Mouse (Mus musculus): ENCODE results near the gene Gimap3.

The Gimap3 gene

GRCm38 (mm10) chr6:48770696-48771095 is at the start of gene Gimap3:
TSS of gene Gimap3 (minus strand) at chr6:48770851.
- DNase-seq (ENCODE audit: low read depth, low spot score) = no peak

- DNase-seq (ENCODE audit: low read depth, low spot score) = peak; percentile 82
Observed at GRCm38 (mm10) chr6:48817815-48818214, 47.2 kb upstream of the Gimap3 start.

GRCm38 (mm10) chr6:48815013-48815412 is 44.4 kb upstream of the Gimap3 start:
- DNase-seq (ENCODE audit: low read depth, low spot score) = peak; percentile 27

- peak; percentile 5 for DNase-seq (ENCODE audit: low read depth, low spot score)
Observed at GRCm38 (mm10) chr6:48809494-48810219, 39.0 kb upstream of the Gimap3 start.

GRCm38 (mm10) chr6:48806746-48807145 is 36.1 kb upstream of the Gimap3 start:
- no peak for DNase-seq (ENCODE audit: low read depth, low spot score)

GRCm38 (mm10) chr6:48804346-48804745 is 33.7 kb upstream of the Gimap3 start:
- DNase-seq (ENCODE audit: low read depth, low spot score) = no peak

GRCm38 (mm10) chr6:48803406-48804051 is 32.9 kb upstream of the Gimap3 start:
- DNase-seq (ENCODE audit: low read depth, low spot score) = no peak

GRCm38 (mm10) chr6:48801897-48802296 is 31.2 kb upstream of the Gimap3 start:
- DNase-seq (ENCODE audit: low read depth, low spot score) = no peak

- DNase-seq (ENCODE audit: low read depth, low spot score) = no peak
Observed at GRCm38 (mm10) chr6:48787867-48788266, 17.2 kb upstream of the Gimap3 start.

- no peak for DNase-seq (ENCODE audit: low read depth, low spot score)
Observed at GRCm38 (mm10) chr6:48785601-48786000, 14.9 kb upstream of the Gimap3 start.

- DNase-seq (ENCODE audit: low read depth, low spot score) = no peak
Observed at GRCm38 (mm10) chr6:48785189-48785588, 14.5 kb upstream of the Gimap3 start.

- no peak for DNase-seq (ENCODE audit: low read depth, low spot score)
Observed at GRCm38 (mm10) chr6:48784406-48784805, 13.8 kb upstream of the Gimap3 start.

- peak; percentile 90 for DNase-seq (ENCODE audit: low read depth, low spot score)
Observed at GRCm38 (mm10) chr6:48772030-48772429, 1.4 kb upstream of the Gimap3 start.

GRCm38 (mm10) chr6:48768933-48769332 is 1.7 kb downstream of the Gimap3 start:
- DNase-seq (ENCODE audit: low read depth, low spot score) = no peak

- peak; percentile 18 for DNase-seq (ENCODE audit: low read depth, low spot score)
Observed at GRCm38 (mm10) chr6:48768178-48768869, 2.3 kb downstream of the Gimap3 start.

GRCm38 (mm10) chr6:48764496-48764895 is 6.2 kb downstream of the Gimap3 start:
- no peak for DNase-seq (ENCODE audit: low read depth, low spot score)

GRCm38 (mm10) chr6:48763567-48764270 is 6.9 kb downstream of the Gimap3 start:
- DNase-seq (ENCODE audit: low read depth, low spot score) = no peak

GRCm38 (mm10) chr6:48747091-48747966 is 23.3 kb downstream of the Gimap3 start:
- no peak for DNase-seq (ENCODE audit: low read depth, low spot score)

- DNase-seq (ENCODE audit: low read depth, low spot score) = peak; percentile 68
Observed at GRCm38 (mm10) chr6:48745959-48746889, 24.4 kb downstream of the Gimap3 start, which contains the start of gene Gimap5. TSS of gene Gimap5 (plus strand) at chr6:48746197.

- no peak for DNase-seq (ENCODE audit: low read depth, low spot score)
Observed at GRCm38 (mm10) chr6:48745490-48745889, 25.2 kb downstream of the Gimap3 start.
